8 mouse cellular contexts compared by ENCODE assay signal in the genomic region with DNA sequence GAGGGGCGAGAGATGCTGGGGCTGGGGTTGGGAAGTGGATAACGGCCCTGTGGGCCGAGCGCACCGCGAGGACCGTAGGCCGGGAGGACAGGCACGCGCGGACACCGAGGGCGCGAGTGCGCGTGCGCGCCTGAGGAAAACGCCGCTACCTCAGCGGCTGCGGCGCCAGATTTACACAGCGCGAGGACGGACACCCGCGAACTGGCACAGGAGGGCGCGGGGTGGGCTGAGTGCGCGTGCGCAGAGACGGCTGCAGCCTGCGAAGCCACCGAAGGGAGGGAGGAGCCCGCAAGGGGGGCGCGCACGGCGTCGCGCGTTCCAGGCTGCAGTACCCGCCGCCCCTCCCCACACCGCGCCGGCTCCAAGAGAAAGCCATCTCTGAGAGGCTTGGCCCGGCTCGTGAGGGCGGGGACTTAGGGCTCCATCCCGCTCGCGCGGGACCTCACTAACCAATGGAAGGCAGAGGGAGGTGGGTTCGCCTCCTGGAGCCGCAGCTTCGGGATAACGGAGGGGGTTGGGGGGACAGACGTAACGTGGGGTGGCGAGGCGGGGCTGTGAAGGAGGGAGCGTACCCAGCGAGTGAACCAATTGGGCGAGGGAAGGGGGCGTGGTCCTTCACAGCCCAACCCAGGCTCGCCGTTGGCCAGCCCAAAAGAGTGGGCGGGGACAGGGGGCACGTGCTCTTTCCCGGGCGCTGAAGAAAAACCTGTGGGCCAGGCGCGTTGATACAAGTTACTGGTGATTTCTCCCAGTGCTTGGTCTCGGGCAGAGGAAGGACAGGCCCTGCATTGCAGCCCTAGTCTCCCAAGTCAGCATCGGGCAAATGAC. TPM values are rescaled to one million over a fixed set of nuclear protein-coding genes. Genes with fewer than 3 reads are reported as not detected.
DNase-seq lines count a peak whose midpoint lies in the region; ATAC-seq lines count a peak whose summit lies in the region.

Gene Arhgap35, minus strand, starts transcription at position 106 of the 828 bp plus-strand sequence.

- WGBS in hindbrain, embryonic 14.5 days, result under 1% methylated on average over 77 of the region's 78 CpGs

- H3K4me3 ChIP-seq in hindbrain, embryonic 14.5 days (replicated peaks; ENCODE audit: low read length), result peak within 1 kb of the TSS; percentile 84

- peak within 1 kb of the TSS; percentile 69 for H3K4me2 ChIP-seq in hindbrain, embryonic 14.5 days (replicated peaks)

- H3K27me3 ChIP-seq in hindbrain, embryonic 14.5 days (ENCODE audit: control insufficient read depth, insufficient read depth, low read length), result no peaks in the 10 kb centered on the region

- H3K4me1 ChIP-seq in hindbrain, embryonic 14.5 days (replicated peaks; ENCODE audit: control insufficient read depth, insufficient read depth, low read length), result peaks cover 42% of the 10 kb centered on the region

- H3K36me3 ChIP-seq in hindbrain, embryonic 14.5 days (replicated peaks; ENCODE audit: control insufficient read depth, insufficient read depth), result no peaks in the 10 kb centered on the region

- peak; percentile 99 for DNase-seq in R1 (ENCODE audit: low read depth, low spot score)
- DNase-seq in cerebellum, postnatal 25 days, result peak; percentile 100
- peak; percentile 98 to 99 for DNase-seq in frontal cortex, postnatal 25 days (ENCODE audit: low spot score in 2 of 2)
- DNase-seq in hindbrain, embryonic 14.5 days (ENCODE audit: low spot score), result peak; percentile 99
- DNase-seq in layer of hippocampus, postnatal 36 days, result peak; percentile 100
- peak; percentile 99 for DNase-seq in lung, postnatal 36 days
- DNase-seq in retina, postnatal 1 day, result peak; percentile 100
- peak; percentile 95 to 97 for DNase-seq in urinary bladder, adult 18-20 months (ENCODE audit: low spot score in 2 of 2)

- ATAC-seq in hindbrain, embryonic 14.5 days (ENCODE audit: low FRiP score), result peak; percentile 98

- no peaks in the 10 kb centered on the region for H3K9me3 ChIP-seq in hindbrain, embryonic 14.5 days (ENCODE audit: control insufficient read depth, low read length)

- H3K27ac ChIP-seq in hindbrain, embryonic 14.5 days, result peak within 1 kb of the TSS; percentile 98

- H3K9ac ChIP-seq in hindbrain, embryonic 14.5 days, result peak within 1 kb of the TSS; percentile 98

RNA-seq across cellular contexts. Expression of gene Arhgap35, which starts in this region (rescaled TPM):
- 39.7 and 41.6 TPM in 2 replicates for polyA plus RNA-seq in hindbrain, embryonic 14.5 days (2014; fragmentation: Nextera tagmentation; extraction: Ambion mirVana)
- 100 to 1,000 TPM; 129 to 133 TPM for total RNA-seq in layer of hippocampus, postnatal 36 days (2021)

Comparison
In these comparisons a context has a peak if more than half of its experiments do, and no peak if none do; other contexts are left out.
1. Peak in every context shown above with its lines: DNase-seq, ATAC-seq, H3K4me3 ChIP-seq and H3K27ac ChIP-seq.